Mouse (Mus musculus): ENCODE measurements around the gene Rnase4. TPM values are rescaled to one million over a fixed set of nuclear protein-coding genes. Genes with fewer than 3 reads are reported as not detected.

Gene Rnase4
- polyA plus RNA-seq, 1 experiment from 2014 or later = 18.6 TPM

GRCm38 (mm10) chr14:51074335-51074734, 16.5 kb upstream of the Rnase4 start, which contains the start of gene Olfr750:
TSS of gene Olfr750 (minus strand) at chr14:51074435.
- no peak within 1 kb of the TSS for H3K4me3 ChIP-seq (replicated peaks)
- ATAC-seq (ENCODE audit: low FRiP score) = no peak
- no peak within 1 kb of the TSS for H3K4me2 ChIP-seq
- H3K9me3 ChIP-seq (replicated peaks) = no peaks in the 10 kb centered on the region
- H3K27me3 ChIP-seq (replicated peaks) = 0 out of 2 replicates have a peak, but pooled peaks cover 3% of the 10 kb centered on the region
- H3K4me1 ChIP-seq = no peaks in the 10 kb centered on the region
- WGBS = 94% methylated on average over 3 of the region's 3 CpGs
- H3K27ac ChIP-seq (replicated peaks) = no peak within 1 kb of the TSS
- H3K36me3 ChIP-seq = no peaks in the 10 kb centered on the region
- H3K9ac ChIP-seq (replicated peaks) = no peak within 1 kb of the TSS

GRCm38 (mm10) chr14:51079180-51079579, 11.7 kb upstream of the Rnase4 start:
- no peak for ATAC-seq (ENCODE audit: low FRiP score)
- Histone ChIP-seq H3K27me3 (replicated peaks) (peaks cover 17% of the 10 kb centered on the region), H3K36me3 (no peaks in the 10 kb centered on the region), H3K9ac (replicated peaks) (no peak overlapping the region), H3K4me2 (no peak overlapping the region), H3K9me3 (replicated peaks) (no peaks in the 10 kb centered on the region), H3K4me1 (peaks cover 19% of the 10 kb centered on the region), H3K27ac (replicated peaks) (no peak overlapping the region), H3K4me3 (replicated peaks) (no peak overlapping the region)
- 90% methylated on average over 1 of the region's 1 CpGs for WGBS

- H3K9ac ChIP-seq (replicated peaks) = no peak overlapping the region
- H3K36me3 ChIP-seq = no peaks in the 10 kb centered on the region
- H3K9me3 ChIP-seq (replicated peaks) = no peaks in the 10 kb centered on the region
- ATAC-seq (ENCODE audit: low FRiP score) = no peak
- no peak overlapping the region for H3K4me2 ChIP-seq
- 95% methylated on average over 2 of the region's 2 CpGs for WGBS
- H3K4me1 ChIP-seq = peaks cover 19% of the 10 kb centered on the region
- H3K27ac ChIP-seq (replicated peaks) = no peak overlapping the region
- no peak overlapping the region for H3K4me3 ChIP-seq (replicated peaks)
- H3K27me3 ChIP-seq (replicated peaks) = peaks cover 19% of the 10 kb centered on the region
Measured at GRCm38 (mm10) chr14:51081035-51081434, 9.8 kb upstream of the Rnase4 start.

GRCm38 (mm10) chr14:51082599-51083581, 8.0 kb upstream of the Rnase4 start:
- 2% methylated on average over 40 of the region's 40 CpGs for WGBS
- ATAC-seq (ENCODE audit: low FRiP score) = peak; percentile 74

GRCm38 (mm10) chr14:51083805-51084204, 7.1 kb upstream of the Rnase4 start:
- Histone ChIP-seq H3K4me1 (peaks cover 24% of the 10 kb centered on the region), H3K4me2 (peak overlapping the region; percentile 87), H3K27me3 (replicated peaks) (peaks cover 19% of the 10 kb centered on the region), H3K4me3 (replicated peaks) (peak overlapping the region; percentile 51), H3K9me3 (replicated peaks) (no peaks in the 10 kb centered on the region), H3K36me3 (no peaks in the 10 kb centered on the region), H3K27ac (replicated peaks) (no peak overlapping the region), H3K9ac (replicated peaks) (no peak overlapping the region)
- ATAC-seq (ENCODE audit: low FRiP score) = no peak
- WGBS = 14% methylated on average over 7 of the region's 7 CpGs

More at GRCm38 (mm10) chr14:51082599-51083581, 8.0 kb upstream of the Rnase4 start:
- Histone ChIP-seq H3K9ac (replicated peaks) (peak overlapping the region; percentile 37), H3K27me3 (replicated peaks) (peaks cover 19% of the 10 kb centered on the region), H3K27ac (replicated peaks) (no peak overlapping the region), H3K9me3 (replicated peaks) (no peaks in the 10 kb centered on the region), H3K4me3 (replicated peaks) (peak overlapping the region; percentile 51), H3K4me2 (peak overlapping the region; percentile 87), H3K36me3 (no peaks in the 10 kb centered on the region), H3K4me1 (peaks cover 21% of the 10 kb centered on the region)

- no peak for ATAC-seq (ENCODE audit: low FRiP score)
- Histone ChIP-seq H3K27me3 (replicated peaks) (peaks cover 19% of the 10 kb centered on the region), H3K9ac (replicated peaks) (no peak overlapping the region), H3K4me2 (no peak overlapping the region), H3K4me3 (replicated peaks) (no peak overlapping the region), H3K9me3 (replicated peaks) (no peaks in the 10 kb centered on the region), H3K36me3 (no peaks in the 10 kb centered on the region), H3K4me1 (peaks cover 25% of the 10 kb centered on the region), H3K27ac (replicated peaks) (no peak overlapping the region)
- 81% methylated on average over 2 of the region's 2 CpGs for WGBS
Measured at GRCm38 (mm10) chr14:51085086-51085485, 5.8 kb upstream of the Rnase4 start.

GRCm38 (mm10) chr14:51085911-51086310, 5.0 kb upstream of the Rnase4 start:
- Histone ChIP-seq H3K4me2 (no peak overlapping the region), H3K36me3 (no peaks in the 10 kb centered on the region), H3K4me3 (replicated peaks) (no peak overlapping the region), H3K27me3 (replicated peaks) (peaks cover 19% of the 10 kb centered on the region), H3K9me3 (replicated peaks) (no peaks in the 10 kb centered on the region), H3K9ac (replicated peaks) (no peak overlapping the region), H3K4me1 (peaks cover 25% of the 10 kb centered on the region), H3K27ac (replicated peaks) (no peak overlapping the region)
- no peak for ATAC-seq (ENCODE audit: low FRiP score)
- WGBS = 79% methylated on average over 4 of the region's 4 CpGs

- Histone ChIP-seq H3K9ac (replicated peaks) (peak overlapping the region; percentile 67; the same call in 1 of the 2 replicates), H3K27ac (replicated peaks) (peak overlapping the region; percentile 15; the same call in 1 of the 2 replicates)
- WGBS = 13% methylated on average over 9 of the region's 9 CpGs
Measured at GRCm38 (mm10) chr14:51087762-51088161, 3.1 kb upstream of the Rnase4 start.

GRCm38 (mm10) chr14:51088166-51088969, 2.5 kb upstream of the Rnase4 start:
- Histone ChIP-seq H3K4me1 (peaks cover 26% of the 10 kb centered on the region), H3K9ac (replicated peaks) (peak overlapping the region; percentile 67), H3K27me3 (replicated peaks) (peaks cover 11% of the 10 kb centered on the region), H3K4me2 (peak overlapping the region; percentile 85), H3K27ac (replicated peaks) (peak overlapping the region; percentile 82), H3K4me3 (replicated peaks) (peak overlapping the region; percentile 79), H3K36me3 (no peaks in the 10 kb centered on the region), H3K9me3 (replicated peaks) (no peaks in the 10 kb centered on the region)
- peak; percentile 39 for ATAC-seq (ENCODE audit: low FRiP score)
- WGBS = 1% methylated on average over 23 of the region's 23 CpGs

More at GRCm38 (mm10) chr14:51087762-51088161, 3.1 kb upstream of the Rnase4 start:
- peaks cover 11% of the 10 kb centered on the region for H3K27me3 ChIP-seq (replicated peaks)
- peaks cover 32% of the 10 kb centered on the region for H3K4me1 ChIP-seq
- no peaks in the 10 kb centered on the region for H3K9me3 ChIP-seq (replicated peaks)
- H3K36me3 ChIP-seq = no peaks in the 10 kb centered on the region
- H3K4me2 ChIP-seq = peak overlapping the region; percentile 85
- ATAC-seq (ENCODE audit: low FRiP score) = no peak
- peak overlapping the region; percentile 79 for H3K4me3 ChIP-seq (replicated peaks)

- under 1% methylated on average over 34 of the region's 34 CpGs for WGBS
Measured at GRCm38 (mm10) chr14:51088970-51089673, 1.8 kb upstream of the Rnase4 start.

GRCm38 (mm10) chr14:51089674-51090076, 1.2 kb upstream of the Rnase4 start:
- H3K4me3 ChIP-seq (replicated peaks) = peak overlapping the region; percentile 79
- 0 out of 2 replicates have a peak, but pooled peaks cover 2% of the 10 kb centered on the region for H3K27me3 ChIP-seq (replicated peaks)
- peaks cover 18% of the 10 kb centered on the region; the same call in 1 of the 2 replicates for H3K4me1 ChIP-seq
- no peak for ATAC-seq (ENCODE audit: low FRiP score)
- H3K4me2 ChIP-seq = peak overlapping the region; percentile 85
- H3K36me3 ChIP-seq = no peaks in the 10 kb centered on the region
- H3K9ac ChIP-seq (replicated peaks) = peak overlapping the region; percentile 67
- H3K27ac ChIP-seq (replicated peaks) = peak overlapping the region; percentile 82
- no peaks in the 10 kb centered on the region for H3K9me3 ChIP-seq (replicated peaks)
- under 1% methylated on average over 15 of the region's 15 CpGs for WGBS

More at GRCm38 (mm10) chr14:51088970-51089673, 1.8 kb upstream of the Rnase4 start:
- H3K9me3 ChIP-seq (replicated peaks) = no peaks in the 10 kb centered on the region
- H3K4me1 ChIP-seq = peaks cover 19% of the 10 kb centered on the region; the same call in 1 of the 2 replicates
- H3K4me2 ChIP-seq = peak overlapping the region; percentile 85
- no peaks in the 10 kb centered on the region for H3K36me3 ChIP-seq
- peaks cover 5% of the 10 kb centered on the region; the same call in 1 of the 2 replicates for H3K27me3 ChIP-seq (replicated peaks)
- peak overlapping the region; percentile 82 for H3K27ac ChIP-seq (replicated peaks)
- peak; percentile 94 for ATAC-seq (ENCODE audit: low FRiP score)
- peak overlapping the region; percentile 79 for H3K4me3 ChIP-seq (replicated peaks)
- H3K9ac ChIP-seq (replicated peaks) = peak overlapping the region; percentile 67
